Mouse (Mus musculus): ENCODE data around the gene Slx4. TPM values are rescaled to one million over a fixed set of nuclear protein-coding genes. Genes with fewer than 3 reads are reported as not detected.

The Slx4 gene
- polyA plus RNA-seq, 1 experiment from 2014 or later = 8.3 TPM

GRCm38 (mm10) chr16:3934091-3934490, 69.5 kb downstream of the Slx4 start:
- WGBS (ENCODE audit: insufficient replicate concordance) = 46% methylated on average over 1 of the region's 1 CpGs
- peaks cover 2% of the 10 kb centered on the region; the same call in 1 of the 2 replicates for H3K36me3 ChIP-seq (ENCODE audit: control insufficient read depth, insufficient read depth)

GRCm38 (mm10) chr16:3933536-3933935, 70.0 kb downstream of the Slx4 start:
- H3K9me3 ChIP-seq (replicated peaks; ENCODE audit: control insufficient read depth, low read length) = no peaks in the 10 kb centered on the region
- no peaks in the 10 kb centered on the region for H3K4me1 ChIP-seq (ENCODE audit: control insufficient read depth, low read depth, low read length)
- H3K27me3 ChIP-seq (ENCODE audit: control insufficient read depth, insufficient read depth, low read depth, low read length) = no peaks in the 10 kb centered on the region
- no peak overlapping the region for H3K4me2 ChIP-seq (ENCODE audit: low read depth, low read length)
- no peak overlapping the region for H3K9ac ChIP-seq (ENCODE audit: low read depth, low read length)
- no peak overlapping the region for H3K4me3 ChIP-seq (ENCODE audit: low read depth, low read length)
- WGBS (ENCODE audit: insufficient replicate concordance) = 78% methylated on average over 6 of the region's 6 CpGs
- no peak overlapping the region for H3K27ac ChIP-seq (ENCODE audit: low read length)
- ATAC-seq (ENCODE audit: low read depth) = no peak
- H3K36me3 ChIP-seq (ENCODE audit: control insufficient read depth, insufficient read depth) = peaks cover 2% of the 10 kb centered on the region; the same call in 1 of the 2 replicates

More at GRCm38 (mm10) chr16:3934091-3934490, 69.5 kb downstream of the Slx4 start:
- peak; percentile 65; the same call in 1 of the 2 replicates for ATAC-seq (ENCODE audit: low read depth)
- Histone ChIP-seq H3K9ac (ENCODE audit: low read depth, low read length) (no peak overlapping the region), H3K27me3 (ENCODE audit: control insufficient read depth, insufficient read depth, low read depth, low read length) (no peaks in the 10 kb centered on the region), H3K27ac (ENCODE audit: low read length) (no peak overlapping the region), H3K4me3 (ENCODE audit: low read depth, low read length) (no peak overlapping the region), H3K9me3 (replicated peaks; ENCODE audit: control insufficient read depth, low read length) (no peaks in the 10 kb centered on the region), H3K4me2 (ENCODE audit: low read depth, low read length) (no peak overlapping the region), H3K4me1 (ENCODE audit: control insufficient read depth, low read depth, low read length) (no peaks in the 10 kb centered on the region)

GRCm38 (mm10) chr16:3929151-3929550, 74.4 kb downstream of the Slx4 start:
- Histone ChIP-seq H3K4me3 (ENCODE audit: low read depth, low read length) (no peak overlapping the region), H3K4me2 (ENCODE audit: low read depth, low read length) (no peak overlapping the region), H3K9me3 (replicated peaks; ENCODE audit: control insufficient read depth, low read length) (no peaks in the 10 kb centered on the region), H3K27ac (ENCODE audit: low read length) (no peak overlapping the region), H3K9ac (ENCODE audit: low read depth, low read length) (no peak overlapping the region), H3K36me3 (ENCODE audit: control insufficient read depth, insufficient read depth) (peaks cover 10% of the 10 kb centered on the region), H3K4me1 (ENCODE audit: control insufficient read depth, low read depth, low read length) (no peaks in the 10 kb centered on the region), H3K27me3 (ENCODE audit: control insufficient read depth, insufficient read depth, low read depth, low read length) (no peaks in the 10 kb centered on the region)
- no peak for ATAC-seq (ENCODE audit: low read depth)
- 52% methylated on average over 7 of the region's 7 CpGs for WGBS (ENCODE audit: insufficient replicate concordance)

Other genes with a start within 250 kb of the Slx4 start
- gene Olfr15, start 172.9 kb downstream of the Slx4 start, polyA plus RNA-seq (2015; fragmentation: Nextera tagmentation; extraction: Ambion mirVana) = not detected in 2 replicates
- 0.34 and 0.44 TPM in 2 replicates for gene Zfp174, start 156.5 kb downstream of the Slx4 start, polyA plus RNA-seq (2015; fragmentation: Nextera tagmentation; extraction: Ambion mirVana)
- gene Naa60, start 131.4 kb downstream of the Slx4 start, polyA plus RNA-seq (2015; fragmentation: Nextera tagmentation; extraction: Ambion mirVana) = 22.7 and 24.1 TPM in 2 replicates
- gene Zfp597, start 119.2 kb downstream of the Slx4 start, polyA plus RNA-seq (2015; fragmentation: Nextera tagmentation; extraction: Ambion mirVana) = 2.2 and 2.5 TPM in 2 replicates
- gene Gm20695, start 119.1 kb downstream of the Slx4 start, polyA plus RNA-seq (2015; fragmentation: Nextera tagmentation; extraction: Ambion mirVana) = 0.71 and 0.98 TPM in 2 replicates
- gene 1700037C18Rik, start 95.1 kb downstream of the Slx4 start, polyA plus RNA-seq (2015; fragmentation: Nextera tagmentation; extraction: Ambion mirVana) = 1.8 and 1.9 TPM in 2 replicates
- 5.7 and 6.5 TPM in 2 replicates for gene Cluap1, start 95.0 kb downstream of the Slx4 start, polyA plus RNA-seq (2015; fragmentation: Nextera tagmentation; extraction: Ambion mirVana)
- gene Nlrc3, start 27.1 kb downstream of the Slx4 start, polyA plus RNA-seq (2015; fragmentation: Nextera tagmentation; extraction: Ambion mirVana) = 0.37 TPM in 2 replicates
- 0.70 and 1.1 TPM in 2 replicates for gene Dnase1, start 33.2 kb upstream of the Slx4 start, polyA plus RNA-seq (2015; fragmentation: Nextera tagmentation; extraction: Ambion mirVana)
- gene Trap1, start 74.1 kb upstream of the Slx4 start, polyA plus RNA-seq (2015; fragmentation: Nextera tagmentation; extraction: Ambion mirVana) = 80.2 and 82.8 TPM in 2 replicates
- gene Crebbp, start 210.2 kb upstream of the Slx4 start, polyA plus RNA-seq (2015; fragmentation: Nextera tagmentation; extraction: Ambion mirVana) = 8.0 and 8.7 TPM in 2 replicates